Mouse (Mus musculus) heart, postnatal 14 days (tissue): ENCODE results near the gene Fkbp1b. TPM values are rescaled to one million over a fixed set of nuclear protein-coding genes. Genes with fewer than 3 reads are reported as not detected.
"Not testable (repeated sequence)": the region's sequence is repeated elsewhere in the genome, so short reads cannot be mapped to it uniquely, and the experiment has no call there.

ENCODE experiments used
- DNase-seq, 2 experiments: peaks; one replicate each; pipeline ENCODE4 v3.0.0; 2021 to 2022
- intact Hi-C: fragments of 180-260 bp; cut with DNase I; formaldehyde crosslinking; loops from one replicate; pipeline ENCODE4 v1.15.1; 2025
- total RNA-seq, 2 experiments: library from RNA; stranded (reverse); gene quantifications; 2 replicates each; pipeline ENCODE4 v1.2.3; 2021

Gene Fkbp1b
- total RNA-seq, 2 experiments from 2014 or later = 2.8 to 2.9 TPM

DNA sequence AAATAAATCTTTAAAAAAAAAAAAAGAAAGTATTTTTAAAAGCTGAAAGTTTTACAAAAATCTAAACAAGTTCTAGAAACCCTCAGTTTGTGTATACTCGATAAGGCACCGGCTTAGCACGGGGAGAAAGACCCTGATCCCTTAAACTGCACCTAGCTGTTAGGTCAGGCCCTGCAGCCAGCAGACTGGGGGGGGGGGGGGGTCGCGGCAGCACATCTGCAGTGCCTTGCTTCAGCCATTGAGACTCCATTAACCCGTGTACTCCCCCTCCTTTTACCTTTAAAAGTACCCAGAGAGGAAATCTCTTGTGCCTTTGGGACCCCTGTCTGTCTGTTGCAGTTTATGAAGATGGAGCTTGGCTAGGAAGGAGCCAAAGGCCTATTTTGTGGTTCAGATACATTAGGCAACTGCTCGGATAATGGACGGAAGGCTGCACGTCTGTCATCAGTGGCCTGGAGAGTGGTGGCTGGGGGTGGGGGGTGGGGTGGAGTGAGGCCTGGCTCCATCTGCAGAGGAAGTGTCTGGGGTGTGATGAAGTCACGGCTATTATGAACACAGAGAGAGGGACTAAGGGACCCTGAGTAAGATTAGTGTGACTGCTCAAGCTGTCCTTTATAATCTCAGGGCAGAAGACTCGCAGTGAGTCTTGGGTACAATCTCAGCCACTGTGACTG is 18.0 kb upstream of the Fkbp1b start:
- no peak for DNase-seq
- intact Hi-C loops = loop anchor here (5.0 kb wide), 1 partner anchor 58 kb away; the partner anchor contains the start of gene Atad2b

- DNase-seq = no peak
- intact Hi-C loops = loop anchor here (5.0 kb wide), 1 partner anchor 60 kb away; the partner anchor contains the start of gene Atad2b
Measured at GRCm38 (mm10) chr12:4856834-4857233, 15.4 kb upstream of the Fkbp1b start.

DNA sequence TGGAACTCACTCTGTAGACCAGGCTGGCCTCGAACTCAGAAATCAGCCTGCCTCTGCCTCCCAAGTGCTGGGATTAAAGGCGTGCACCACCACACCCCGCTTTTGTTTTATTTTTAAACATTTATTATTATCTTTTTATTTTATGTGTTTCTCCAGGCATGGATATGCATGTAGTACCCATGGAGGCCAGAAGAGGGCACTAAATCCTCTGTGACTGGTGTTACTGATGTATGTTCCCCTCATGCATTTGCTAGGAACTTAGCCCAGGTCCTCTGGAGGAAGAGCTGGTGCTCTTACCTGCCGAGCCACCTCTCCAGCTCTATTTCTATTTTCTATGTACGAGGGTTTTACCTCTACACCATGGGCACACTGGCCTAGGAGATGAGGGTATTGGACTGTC is 14.8 kb upstream of the Fkbp1b start:
- intact Hi-C loops = loop anchor here (5.0 kb wide), 1 partner anchor 61 kb away; the partner anchor contains the start of gene Atad2b

GRCm38 (mm10) chr12:4843741-4844140 is 2.4 kb upstream of the Fkbp1b start:
- intact Hi-C loops = loop anchor here (2.0 to 5.0 kb wide), 2 partner anchors 25 to 74 kb away; partner anchors contain the start of gene Atad2b
- peak; percentile 40 to 49 for DNase-seq

More for the DNA sequence above, 14.8 kb upstream of the Fkbp1b start:
- peak in 1 of 2 experiments; percentile 31 for DNase-seq

DNA sequence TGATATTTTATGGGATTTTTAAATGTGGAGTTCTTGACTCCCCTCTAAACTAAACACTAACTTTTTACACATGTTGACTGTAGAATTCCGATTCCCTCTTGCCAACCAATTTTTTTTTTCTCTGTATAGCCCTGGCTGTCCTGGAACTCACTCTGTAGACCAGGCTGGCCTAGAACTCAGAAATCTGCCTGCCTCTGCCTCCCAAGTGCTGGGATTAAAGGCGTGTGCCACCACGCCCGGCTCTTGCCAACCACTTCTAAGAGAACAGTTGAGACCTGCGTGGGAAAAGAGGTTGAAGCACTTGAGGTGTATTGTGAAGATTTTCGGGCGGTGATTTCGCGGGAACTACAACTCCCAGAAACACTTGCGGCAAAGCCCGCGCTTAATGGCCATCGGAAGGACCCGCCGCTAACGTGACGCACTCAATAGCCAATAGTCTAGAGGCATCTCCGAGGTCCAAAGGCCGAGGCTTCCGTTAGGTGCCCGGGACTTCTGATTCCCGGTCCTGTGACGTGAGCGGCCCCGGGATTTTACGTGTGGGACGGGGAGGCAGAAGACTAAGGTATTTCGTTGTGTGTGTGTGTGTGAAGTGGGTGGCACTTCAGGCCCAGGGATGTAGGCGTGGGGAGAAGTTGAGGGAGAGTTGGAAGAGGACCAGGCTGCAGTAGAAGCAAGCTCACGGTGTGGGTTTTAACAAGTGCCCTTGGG is 1.7 kb upstream of the Fkbp1b start, which contains the start of gene Wdcp:
Gene Wdcp, plus strand, starts transcription at position 414 of the 708 bp plus-strand sequence.
- DNase-seq = peak; percentile 86 to 89
- intact Hi-C loops = loop anchor here (2.0 to 5.0 kb wide), 2 partner anchors 24 to 74 kb away; partner anchors contain the start of gene Atad2b

DNA sequence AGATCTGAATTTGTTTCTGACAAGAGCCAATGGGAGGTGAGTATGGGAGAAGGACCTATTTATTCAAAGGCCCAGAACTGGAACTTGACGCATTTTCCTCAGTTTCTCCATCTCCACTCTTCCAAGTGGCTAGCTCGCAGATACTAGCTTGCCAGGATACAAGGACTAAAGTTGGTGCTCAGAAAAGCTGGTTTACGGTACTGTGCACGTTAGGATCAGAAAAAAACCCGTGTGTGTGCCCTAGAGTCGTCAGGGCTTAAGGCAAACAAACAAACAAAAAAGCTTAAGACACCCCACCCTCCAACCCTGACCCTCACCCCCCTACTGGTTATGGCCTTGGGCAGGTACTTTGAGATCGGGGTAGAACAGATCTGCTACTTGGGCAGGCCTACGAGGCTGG is 1.1 kb upstream of the Fkbp1b start:
- DNase-seq = no peak
- intact Hi-C loops = loop anchor here (2.0 to 5.0 kb wide), 2 partner anchors 24 to 75 kb away; partner anchors contain the start of gene Atad2b

- intact Hi-C loops = loop anchor here (5.0 kb wide), 1 partner anchor 77 kb away; the partner anchor contains the start of gene Atad2b
- DNase-seq = peak in 1 of 2 experiments; percentile 11
Measured at GRCm38 (mm10) chr12:4840741-4841140, 650 bp downstream of the Fkbp1b start.

GRCm38 (mm10) chr12:4840010-4840409 is 1.4 kb downstream of the Fkbp1b start:
- intact Hi-C loops = loop anchor here (5.0 kb wide), 1 partner anchor 77 kb away; the partner anchor contains the start of gene Atad2b
- no peak for DNase-seq

DNA sequence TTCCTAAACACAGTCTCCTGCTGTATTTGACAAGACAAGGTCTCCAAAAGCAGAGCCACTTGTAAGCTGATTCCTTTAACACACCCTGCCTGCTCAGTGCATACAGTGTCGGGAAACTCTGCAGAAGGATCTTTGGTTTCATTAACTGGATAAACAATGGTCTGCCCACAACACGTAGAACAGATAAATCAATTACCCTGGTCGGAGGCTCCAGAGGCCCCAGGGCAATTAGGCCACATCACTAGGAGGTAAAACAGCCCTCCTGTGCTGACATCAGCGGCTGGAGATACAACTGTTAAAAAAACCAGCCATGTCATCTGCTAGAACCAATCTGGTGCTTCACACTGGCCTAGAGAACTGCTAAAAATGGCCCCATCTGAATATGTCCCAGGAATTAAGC is 4.4 kb downstream of the Fkbp1b start:
- no peak for DNase-seq
- intact Hi-C loops = no loop called here

DNA sequence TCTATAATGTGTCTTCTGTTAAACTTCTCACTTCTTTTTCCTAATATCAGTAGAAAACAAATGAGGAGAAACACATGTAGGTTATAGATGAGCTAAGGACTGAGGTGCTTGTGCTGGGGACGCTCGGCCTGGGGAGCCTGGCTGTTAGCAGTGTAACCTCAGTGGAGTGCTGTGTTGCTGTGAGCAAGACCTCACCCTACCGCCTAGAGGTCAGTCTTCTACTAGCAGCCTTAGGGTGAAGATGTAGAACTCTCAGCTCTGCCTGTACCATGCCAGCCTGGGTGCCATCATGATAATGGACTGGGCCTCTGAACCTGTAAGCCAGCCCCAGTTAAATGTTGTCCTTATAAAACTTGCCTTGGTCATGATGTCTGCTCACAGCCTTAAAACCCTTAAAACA is 14.1 kb downstream of the Fkbp1b start:
- intact Hi-C loops = no loop called here
- DNase-seq = no peak

DNA sequence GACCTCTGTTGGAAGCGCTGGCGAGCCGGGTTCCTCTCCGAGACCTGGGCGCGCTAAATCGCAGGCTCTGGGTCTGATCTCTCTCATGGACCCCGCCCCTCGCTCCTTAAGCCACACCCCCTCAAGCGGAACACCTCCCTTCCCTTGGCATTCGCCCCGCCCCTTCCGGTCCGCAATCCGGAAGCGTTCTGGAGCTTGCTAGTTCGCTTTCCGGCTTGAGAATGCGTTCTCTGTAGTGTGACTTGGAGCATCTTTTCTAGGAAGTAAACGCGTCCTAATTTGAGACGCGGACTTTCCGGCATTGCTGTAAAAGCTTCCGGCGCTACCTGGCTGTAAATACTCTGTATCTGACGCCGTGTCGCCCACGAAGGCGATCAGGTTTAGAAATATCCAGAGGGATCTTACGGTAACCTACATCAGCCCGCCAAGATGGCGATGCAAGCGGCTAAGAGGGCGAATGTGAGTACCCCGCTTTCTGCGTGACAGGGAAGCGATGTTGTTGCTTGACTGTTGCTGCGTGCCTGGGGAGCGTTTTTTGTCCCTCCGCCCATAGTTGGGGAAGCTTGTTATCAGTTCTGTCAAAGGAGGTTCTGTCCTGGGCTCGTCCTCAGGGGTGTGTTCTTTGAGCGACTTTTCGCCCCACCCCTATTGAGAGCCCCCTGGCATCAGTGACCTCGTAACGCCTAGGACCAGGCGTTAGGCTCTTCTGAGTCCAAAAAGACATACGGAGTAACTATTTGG is 23.9 kb downstream of the Fkbp1b start, which contains the start of gene Sf3b6:
Gene Sf3b6, plus strand, starts transcription at position 184 of the 741 bp plus-strand sequence.
- intact Hi-C loops = loop anchor here (2.0 kb wide), 1 partner anchor 25 kb away; the partner anchor contains the start of gene Wdcp
- DNase-seq = peak; percentile 98 to 99

GRCm38 (mm10) chr12:4816680-4817360 is 24.6 kb downstream of the Fkbp1b start:
- no peak for DNase-seq
- intact Hi-C loops = no loop called here

DNA sequence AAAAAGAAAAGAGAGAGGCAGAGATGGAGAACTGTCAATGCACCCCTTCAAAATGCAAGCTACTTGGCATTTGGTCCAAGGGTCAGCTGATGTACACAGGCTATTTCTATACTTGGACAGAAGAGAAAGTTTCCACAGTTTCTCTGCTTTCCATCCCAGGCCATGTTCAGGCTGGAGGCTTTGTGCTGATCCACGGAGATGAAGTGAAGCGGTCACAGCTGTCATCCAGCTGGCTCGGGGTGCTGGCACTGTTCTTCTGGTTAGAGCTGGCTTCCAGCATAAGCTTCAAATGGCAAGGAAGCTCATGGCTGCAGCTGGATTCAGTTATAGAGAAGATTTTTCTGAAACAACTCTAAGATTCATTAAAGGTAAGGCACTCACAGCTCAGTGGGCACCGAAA is 27.8 kb downstream of the Fkbp1b start:
- peak; percentile 12 to 43 for DNase-seq
- intact Hi-C loops = no loop called here

DNA sequence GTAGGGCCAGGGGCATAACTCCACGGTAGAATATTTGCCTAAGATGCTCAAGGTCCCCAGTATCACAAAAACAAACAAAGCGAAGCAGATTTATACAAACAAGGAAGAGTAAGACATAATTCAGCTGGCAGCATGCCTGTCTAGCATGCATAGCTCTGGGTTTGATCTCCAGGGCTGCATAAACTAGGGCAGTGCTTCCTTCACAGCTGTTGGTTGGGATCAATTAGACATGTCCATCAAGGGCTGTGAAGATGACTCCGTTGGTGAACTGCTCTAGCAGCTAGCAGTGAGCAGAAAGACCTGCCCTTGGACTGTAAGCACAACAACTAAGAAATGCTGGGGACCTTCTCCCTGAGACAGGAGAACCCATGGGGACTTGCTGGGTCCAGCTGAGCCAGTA is 29.7 kb downstream of the Fkbp1b start:
- intact Hi-C loops = no loop called here
- no peak for DNase-seq

DNA sequence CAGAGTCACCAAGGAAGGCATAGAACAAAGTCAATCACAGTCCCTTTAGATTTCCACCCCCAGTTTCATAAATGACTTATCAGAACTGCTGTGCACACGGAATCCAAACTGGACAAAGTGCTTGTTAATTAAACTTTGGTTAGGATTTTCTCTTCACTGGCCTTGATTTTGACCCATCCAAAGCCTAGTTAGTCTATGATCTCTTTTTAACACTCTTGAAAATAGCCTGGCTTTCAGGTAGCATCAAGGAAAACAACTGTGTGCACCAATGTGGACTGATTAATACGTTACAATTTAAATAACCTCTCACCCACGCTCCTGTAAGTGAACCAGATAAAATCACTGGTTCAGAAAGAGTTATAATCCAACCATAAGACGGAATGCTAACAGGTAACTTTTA is 30.4 kb downstream of the Fkbp1b start:
- no peak for DNase-seq
- intact Hi-C loops = no loop called here

GRCm38 (mm10) chr12:4797471-4797870 is 43.9 kb downstream of the Fkbp1b start:
- DNase-seq, intact Hi-C loops: not testable (repeated sequence)

GRCm38 (mm10) chr12:4793718-4794117 is 47.7 kb downstream of the Fkbp1b start:
- peak in 1 of 2 experiments; percentile 10 for DNase-seq
- intact Hi-C loops = no loop called here

- DNase-seq, intact Hi-C loops: not testable (repeated sequence)
Measured at GRCm38 (mm10) chr12:4788128-4788527, 53.3 kb downstream of the Fkbp1b start.

- no peak for DNase-seq
- intact Hi-C loops = no loop called here
Measured at GRCm38 (mm10) chr12:4784466-4784865, 56.9 kb downstream of the Fkbp1b start.

DNA sequence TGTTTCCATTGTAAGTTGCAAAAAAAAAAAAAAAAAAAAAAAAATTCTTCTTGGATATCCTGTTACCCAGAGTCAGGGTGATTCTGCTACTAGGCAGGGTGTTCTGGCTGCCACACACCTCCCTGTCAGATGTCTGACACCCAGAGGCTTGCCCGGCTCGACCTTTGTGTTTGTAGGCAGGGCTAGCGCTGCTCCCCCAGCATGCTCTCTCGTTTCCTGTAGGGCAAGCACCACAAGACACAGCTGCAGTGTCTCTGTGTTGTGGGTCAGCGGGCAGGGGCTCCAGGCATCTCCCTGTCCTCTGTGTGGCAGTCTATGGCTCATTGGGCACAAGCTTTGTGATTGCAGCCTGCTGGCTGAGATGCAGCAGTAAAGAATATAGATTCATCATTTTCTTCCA is 57.8 kb downstream of the Fkbp1b start:
- no peak for DNase-seq
- intact Hi-C loops = no loop called here
